Mouse (Mus musculus): ENCODE results near the gene Ppie. TPM values are rescaled to one million over a fixed set of nuclear protein-coding genes. Genes with fewer than 3 reads are reported as not detected.
A peak's percentile ranks its signal among the peaks of the same experiment; 100 is the strongest.
"Not testable (repeated sequence)": the region's sequence is repeated elsewhere in the genome, so short reads cannot be mapped to it uniquely, and the experiment has no call there.

Gene Ppie
- polyA plus RNA-seq, 1 experiment from 2014 or later, result 48.9 TPM

DNA sequence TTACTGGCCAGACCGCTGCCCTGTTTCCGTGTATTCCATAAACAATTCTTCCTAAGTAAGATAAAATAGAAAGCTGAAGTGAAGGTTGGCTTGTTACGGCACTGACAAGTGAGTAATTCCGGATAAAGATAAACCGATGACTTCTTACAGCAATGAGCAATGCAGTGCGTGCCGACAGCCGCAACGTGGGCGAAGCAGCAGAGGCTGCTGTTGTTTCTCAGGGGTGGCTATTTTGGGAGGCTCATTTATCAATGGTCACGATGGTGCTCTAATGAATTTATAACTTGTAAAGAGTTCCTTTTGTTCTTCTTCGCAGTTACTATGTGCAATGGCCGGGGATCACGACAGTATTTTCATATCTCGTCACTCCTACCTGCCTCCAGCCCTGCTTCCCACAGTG lies 24.4 kb upstream of the Ppie start:
- no peak overlapping the region for H3K4me3 ChIP-seq (ENCODE audit: low read depth, low read length)
- no peak for TF ChIP-seq EP300 (optimal IDR thresholded peaks at IDR 0.05)
- no peak for TF ChIP-seq CTCF (IDR thresholded peaks at IDR 0.05; ENCODE audit: low read depth)
- no peaks in the 10 kb centered on the region for H3K27me3 ChIP-seq (ENCODE audit: control insufficient read depth, insufficient read depth, low read length)
- 65% methylated on average over 15 of the region's 15 CpGs for WGBS
- H3K27ac ChIP-seq (replicated peaks), result no peak overlapping the region
- H3K9ac ChIP-seq (ENCODE audit: low read length), result no peak overlapping the region
- H3K9me3 ChIP-seq (ENCODE audit: control insufficient read depth, low read length), result no peaks in the 10 kb centered on the region
- DNase-seq (ENCODE audit: low spot score), result no peak
- H3K36me3 ChIP-seq (ENCODE audit: control insufficient read depth, insufficient read depth, low read length), result no peaks in the 10 kb centered on the region
- H3K4me2 ChIP-seq (replicated peaks; ENCODE audit: low read depth), result no peak overlapping the region
- H3K4me1 ChIP-seq (replicated peaks; ENCODE audit: control insufficient read depth, insufficient read depth), result no peaks in the 10 kb centered on the region
- no peak for ATAC-seq (ENCODE audit: low FRiP score, low TSS enrichment)

- no peaks in the 10 kb centered on the region for H3K36me3 ChIP-seq (ENCODE audit: control insufficient read depth, insufficient read depth, low read length)
- H3K9me3 ChIP-seq (ENCODE audit: control insufficient read depth, low read length), result no peaks in the 10 kb centered on the region
- H3K4me1 ChIP-seq (replicated peaks; ENCODE audit: control insufficient read depth, insufficient read depth), result no peaks in the 10 kb centered on the region
- WGBS, result 11% methylated on average over 15 of the region's 15 CpGs
- DNase-seq (ENCODE audit: low spot score) (peak; percentile 16), ATAC-seq (ENCODE audit: low FRiP score, low TSS enrichment) (no peak)
- TF ChIP-seq CTCF (IDR thresholded peaks at IDR 0.05; ENCODE audit: low read depth) (no peak), EP300 (optimal IDR thresholded peaks at IDR 0.05) (no peak)
- H3K4me2 ChIP-seq (replicated peaks; ENCODE audit: low read depth), result no peak overlapping the region
- no peak overlapping the region for H3K4me3 ChIP-seq (ENCODE audit: low read depth, low read length)
- H3K27ac ChIP-seq (replicated peaks), result no peak overlapping the region
- no peak overlapping the region for H3K9ac ChIP-seq (ENCODE audit: low read length)
- H3K27me3 ChIP-seq (ENCODE audit: control insufficient read depth, insufficient read depth, low read length), result no peaks in the 10 kb centered on the region
Measured at GRCm38 (mm10) chr4:123162305-123162917, 22.7 kb upstream of the Ppie start.

DNA sequence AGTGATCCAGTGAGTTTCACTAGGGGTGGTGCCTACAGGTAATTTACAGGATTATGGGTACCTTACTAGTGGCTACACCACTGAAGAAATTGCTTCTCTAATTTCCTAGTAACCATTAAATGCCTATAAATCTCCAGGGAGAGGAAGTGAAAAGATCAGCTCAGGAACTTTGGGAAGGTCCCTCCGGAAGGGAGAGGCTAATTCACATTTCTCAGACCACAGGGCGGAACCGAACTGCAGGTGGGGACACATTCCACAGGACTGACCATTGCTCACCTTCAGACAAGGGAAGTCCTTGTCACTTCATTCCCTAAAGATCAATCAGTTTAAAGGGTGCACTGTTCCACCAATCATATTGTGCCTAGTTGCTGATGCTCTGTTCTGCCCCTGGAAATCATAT lies 21.5 kb upstream of the Ppie start:
- not testable (repeated sequence) for DNase-seq (ENCODE audit: low spot score); H3K27me3 ChIP-seq (ENCODE audit: control insufficient read depth, insufficient read depth, low read length); H3K4me1 ChIP-seq (replicated peaks; ENCODE audit: control insufficient read depth, insufficient read depth); H3K9ac ChIP-seq (ENCODE audit: low read length); H3K9me3 ChIP-seq (ENCODE audit: control insufficient read depth, low read length); H3K27ac ChIP-seq (replicated peaks); H3K36me3 ChIP-seq (ENCODE audit: control insufficient read depth, insufficient read depth, low read length); H3K4me2 ChIP-seq (replicated peaks; ENCODE audit: low read depth); ATAC-seq (ENCODE audit: low FRiP score, low TSS enrichment); H3K4me3 ChIP-seq (ENCODE audit: low read depth, low read length)
- WGBS, result 72% methylated on average over 3 of the region's 3 CpGs

DNA sequence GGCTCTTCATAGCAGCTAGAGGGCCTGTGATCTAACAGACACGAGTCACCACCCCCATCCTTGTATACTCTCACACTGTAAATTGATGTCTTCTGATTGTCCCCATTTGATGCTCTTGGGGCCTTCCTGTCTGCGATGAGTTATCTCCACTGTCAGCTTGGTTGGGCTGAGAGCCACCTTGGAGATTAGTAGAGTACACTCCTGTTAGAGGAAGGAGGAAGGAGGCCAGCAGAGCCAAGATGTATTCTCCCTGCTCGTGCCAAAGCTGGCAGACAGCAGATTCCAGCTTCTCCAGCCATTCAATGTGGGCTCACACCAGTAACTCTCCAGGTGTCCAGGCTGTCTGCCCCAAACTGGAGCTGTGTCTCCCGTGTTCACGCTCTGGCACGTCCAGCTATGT lies 20.8 kb upstream of the Ppie start:
- DNase-seq (ENCODE audit: low spot score), result no peak
- Histone ChIP-seq H3K4me3 (ENCODE audit: low read depth, low read length) (no peak overlapping the region), H3K9ac (ENCODE audit: low read length) (no peak overlapping the region), H3K4me2 (replicated peaks; ENCODE audit: low read depth) (no peak overlapping the region), H3K36me3 (ENCODE audit: control insufficient read depth, insufficient read depth, low read length) (no peaks in the 10 kb centered on the region), H3K27me3 (ENCODE audit: control insufficient read depth, insufficient read depth, low read length) (no peaks in the 10 kb centered on the region), H3K9me3 (ENCODE audit: control insufficient read depth, low read length) (no peaks in the 10 kb centered on the region), H3K4me1 (replicated peaks; ENCODE audit: control insufficient read depth, insufficient read depth) (no peaks in the 10 kb centered on the region), H3K27ac (replicated peaks) (no peak overlapping the region)
- no peak for TF ChIP-seq EP300 (optimal IDR thresholded peaks at IDR 0.05)
- TF ChIP-seq CTCF (IDR thresholded peaks at IDR 0.05; ENCODE audit: low read depth), result no peak
- 71% methylated on average over 6 of the region's 6 CpGs for WGBS
- no peak for ATAC-seq (ENCODE audit: low FRiP score, low TSS enrichment)

DNA sequence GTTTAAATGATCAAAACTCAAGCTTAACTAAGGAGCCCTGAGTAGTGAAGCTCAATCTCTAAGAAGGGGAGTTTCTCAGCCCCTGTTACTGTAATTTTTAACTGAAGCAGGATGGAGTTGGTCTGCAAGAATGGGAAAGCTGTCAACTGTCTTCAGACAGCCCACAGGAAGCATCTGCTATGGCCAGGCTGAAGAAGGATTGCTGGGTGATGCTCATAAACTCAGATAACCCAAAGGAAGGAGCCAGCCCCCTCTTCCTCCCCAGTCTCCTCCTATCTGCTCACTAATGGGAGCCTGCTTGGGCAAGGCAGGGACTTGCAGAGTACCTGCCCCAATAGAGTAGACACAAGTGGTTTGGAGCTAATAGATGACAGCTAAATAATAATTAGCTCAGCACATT lies 16.1 kb upstream of the Ppie start:
- no peak for ATAC-seq (ENCODE audit: low FRiP score, low TSS enrichment)
- Histone ChIP-seq H3K4me2 (replicated peaks; ENCODE audit: low read depth) (no peak overlapping the region), H3K36me3 (ENCODE audit: control insufficient read depth, insufficient read depth, low read length) (no peaks in the 10 kb centered on the region), H3K4me1 (replicated peaks; ENCODE audit: control insufficient read depth, insufficient read depth) (no peaks in the 10 kb centered on the region), H3K27me3 (ENCODE audit: control insufficient read depth, insufficient read depth, low read length) (no peaks in the 10 kb centered on the region), H3K4me3 (ENCODE audit: low read depth, low read length) (no peak overlapping the region), H3K9me3 (ENCODE audit: control insufficient read depth, low read length) (no peaks in the 10 kb centered on the region), H3K27ac (replicated peaks) (no peak overlapping the region), H3K9ac (ENCODE audit: low read length) (no peak overlapping the region)
- DNase-seq (ENCODE audit: low spot score), result no peak
- no peak for TF ChIP-seq CTCF (IDR thresholded peaks at IDR 0.05; ENCODE audit: low read depth)
- TF ChIP-seq EP300 (optimal IDR thresholded peaks at IDR 0.05), result no peak

- WGBS, result 64% methylated on average over 2 of the region's 2 CpGs
- Histone ChIP-seq H3K9me3 (ENCODE audit: control insufficient read depth, low read length) (no peaks in the 10 kb centered on the region), H3K27me3 (ENCODE audit: control insufficient read depth, insufficient read depth, low read length) (no peaks in the 10 kb centered on the region), H3K27ac (replicated peaks) (no peak overlapping the region), H3K4me1 (replicated peaks; ENCODE audit: control insufficient read depth, insufficient read depth) (no peaks in the 10 kb centered on the region), H3K9ac (ENCODE audit: low read length) (no peak overlapping the region), H3K36me3 (ENCODE audit: control insufficient read depth, insufficient read depth, low read length) (no peaks in the 10 kb centered on the region), H3K4me3 (ENCODE audit: low read depth, low read length) (no peak overlapping the region), H3K4me2 (replicated peaks; ENCODE audit: low read depth) (no peak overlapping the region)
- ATAC-seq (ENCODE audit: low FRiP score, low TSS enrichment) (0 out of 2 replicates have a peak, but pooled peaks have one; percentile 45), DNase-seq (ENCODE audit: low spot score) (no peak)
- no peak for TF ChIP-seq CTCF (IDR thresholded peaks at IDR 0.05; ENCODE audit: low read depth)
- no peak for TF ChIP-seq EP300 (optimal IDR thresholded peaks at IDR 0.05)
Measured at GRCm38 (mm10) chr4:123155427-123155826, 15.7 kb upstream of the Ppie start.
